Mouse (Mus musculus): ENCODE measurements around the gene Stac2. TPM values are rescaled to one million over a fixed set of nuclear protein-coding genes. Genes with fewer than 3 reads are reported as not detected.

Stac2 gene
- polyA plus RNA-seq, 2 experiments = 1.0 to 1.4 TPM

DNA sequence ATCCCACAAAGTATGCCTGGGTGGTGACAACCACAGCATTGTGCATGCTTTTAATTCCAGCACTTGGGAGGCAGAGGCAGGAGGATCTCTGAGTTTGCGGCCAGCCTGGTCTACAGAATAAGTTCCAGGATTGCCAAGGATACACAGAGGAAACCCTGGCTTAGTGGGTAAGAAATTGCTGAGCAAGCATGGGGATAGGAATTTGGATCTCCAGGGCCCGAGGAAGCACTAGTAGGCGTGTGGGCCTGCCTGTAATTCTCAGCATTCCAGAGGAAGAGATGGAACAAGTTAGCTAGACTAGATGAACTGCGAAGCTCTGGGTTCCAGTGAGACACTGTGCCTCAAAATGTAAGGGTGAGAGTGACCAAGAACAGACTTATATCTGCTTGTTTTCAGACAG lies 20.2 kb upstream of the Stac2 start:
- WGBS = 85% methylated on average over 4 of the region's 4 CpGs
- Histone ChIP-seq H3K9me3 (ENCODE audit: control insufficient read depth, low read length) (no peaks in the 10 kb centered on the region), H3K4me2 (replicated peaks; ENCODE audit: low read depth, low read length, severe bottlenecking) (no peak overlapping the region), H3K27me3 (ENCODE audit: control insufficient read depth, insufficient read depth, low read length) (no peaks in the 10 kb centered on the region), H3K4me3 (replicated peaks; ENCODE audit: low read length) (no peak overlapping the region), H3K4me1 (ENCODE audit: control insufficient read depth, insufficient read depth, low read length) (no peaks in the 10 kb centered on the region), H3K27ac (replicated peaks; ENCODE audit: low read depth, low read length) (no peak overlapping the region), H3K36me3 (ENCODE audit: control insufficient read depth, insufficient read depth, low read length) (no peaks in the 10 kb centered on the region), H3K9ac (ENCODE audit: low read depth, low read length, severe bottlenecking) (no peak overlapping the region)
- no peak for ATAC-seq (ENCODE audit: low FRiP score, low read depth)
- no peak for DNase-seq (ENCODE audit: low spot score)
- TF ChIP-seq POLR2A (IDR thresholded peaks at IDR 0.05; ENCODE audit: borderline replicate concordance, extremely low read depth, insufficient read depth, insufficient read length) = no peak

DNA sequence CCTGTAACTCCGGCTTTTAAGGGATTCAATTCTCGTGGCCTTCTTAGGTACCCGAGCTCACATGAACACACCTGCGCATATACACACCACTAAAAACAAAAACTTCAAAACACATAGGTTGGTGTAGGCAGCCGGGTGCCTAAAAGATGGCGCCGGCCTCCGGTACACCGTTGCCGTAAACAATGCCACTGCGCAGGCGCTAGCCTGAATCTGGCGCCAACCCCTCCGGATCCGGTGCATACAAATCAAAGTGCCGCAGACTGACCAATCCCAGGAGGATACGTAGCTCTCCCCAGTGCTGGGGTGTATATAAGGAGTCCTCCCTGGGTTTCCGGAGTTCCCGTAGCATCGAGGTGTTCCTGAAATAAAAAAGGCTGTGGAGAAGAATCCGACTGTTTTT lies 14.0 kb upstream of the Stac2 start:
- no peaks in the 10 kb centered on the region for H3K9me3 ChIP-seq (ENCODE audit: control insufficient read depth, low read length)
- TF ChIP-seq POLR2A (IDR thresholded peaks at IDR 0.05; ENCODE audit: borderline replicate concordance, extremely low read depth, insufficient read depth, insufficient read length) = no peak
- no peak overlapping the region for H3K9ac ChIP-seq (ENCODE audit: low read depth, low read length, severe bottlenecking)
- no peak overlapping the region for H3K4me3 ChIP-seq (replicated peaks; ENCODE audit: low read length)
- no peak overlapping the region for H3K4me2 ChIP-seq (replicated peaks; ENCODE audit: low read depth, low read length, severe bottlenecking)
- ATAC-seq (ENCODE audit: low FRiP score, low read depth) (no peak), DNase-seq (ENCODE audit: low spot score) (no peak)
- H3K27ac ChIP-seq (replicated peaks; ENCODE audit: low read depth, low read length) = no peak overlapping the region
- no peaks in the 10 kb centered on the region; the same call in 1 of the 2 replicates for H3K4me1 ChIP-seq (ENCODE audit: control insufficient read depth, insufficient read depth, low read length)
- WGBS = 98% methylated on average over 21 of the region's 21 CpGs
- no peaks in the 10 kb centered on the region for H3K36me3 ChIP-seq (ENCODE audit: control insufficient read depth, insufficient read depth, low read length)
- no peaks in the 10 kb centered on the region for H3K27me3 ChIP-seq (ENCODE audit: control insufficient read depth, insufficient read depth, low read length)

DNA sequence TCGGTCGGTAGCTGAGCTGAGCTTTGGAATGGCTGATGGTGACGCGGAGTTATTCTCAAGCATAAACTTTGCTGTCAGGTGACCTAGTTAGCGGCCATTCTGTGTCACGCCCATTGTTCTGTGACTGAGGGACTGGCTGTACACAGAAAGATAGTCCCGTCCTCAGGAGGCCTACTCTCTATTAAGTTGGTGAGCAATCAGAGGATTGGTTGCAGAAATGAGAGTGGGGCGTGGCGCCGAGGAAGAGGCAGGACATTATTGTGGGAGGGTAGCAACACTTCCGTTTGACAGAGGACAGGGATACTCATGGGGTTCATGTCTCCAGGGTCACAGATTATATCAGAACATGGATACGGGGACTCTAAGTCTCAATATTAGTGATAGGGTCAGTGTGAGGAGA lies 12.9 kb upstream of the Stac2 start:
- no peaks in the 10 kb centered on the region for H3K9me3 ChIP-seq (ENCODE audit: control insufficient read depth, low read length)
- H3K27me3 ChIP-seq (ENCODE audit: control insufficient read depth, insufficient read depth, low read length) = no peaks in the 10 kb centered on the region
- H3K4me3 ChIP-seq (replicated peaks; ENCODE audit: low read length) = no peak overlapping the region
- H3K4me2 ChIP-seq (replicated peaks; ENCODE audit: low read depth, low read length, severe bottlenecking) = no peak overlapping the region
- no peak overlapping the region for H3K9ac ChIP-seq (ENCODE audit: low read depth, low read length, severe bottlenecking)
- no peaks in the 10 kb centered on the region; the same call in 1 of the 2 replicates for H3K4me1 ChIP-seq (ENCODE audit: control insufficient read depth, insufficient read depth, low read length)
- TF ChIP-seq POLR2A (IDR thresholded peaks at IDR 0.05; ENCODE audit: borderline replicate concordance, extremely low read depth, insufficient read depth, insufficient read length) = no peak
- WGBS = 92% methylated on average over 12 of the region's 12 CpGs
- no peaks in the 10 kb centered on the region for H3K36me3 ChIP-seq (ENCODE audit: control insufficient read depth, insufficient read depth, low read length)
- DNase-seq (ENCODE audit: low spot score) = no peak
- ATAC-seq (ENCODE audit: low FRiP score, low read depth) = no peak
- no peak overlapping the region for H3K27ac ChIP-seq (replicated peaks; ENCODE audit: low read depth, low read length)

GRCm38 (mm10) chr11:98061904-98062562 lies 8.8 kb upstream of the Stac2 start:
- no peaks in the 10 kb centered on the region for H3K27me3 ChIP-seq (ENCODE audit: control insufficient read depth, insufficient read depth, low read length)
- DNase-seq (ENCODE audit: low spot score) = no peak
- no peak overlapping the region for H3K4me2 ChIP-seq (replicated peaks; ENCODE audit: low read depth, low read length, severe bottlenecking)
- WGBS = 57% methylated on average over 6 of the region's 6 CpGs
- TF ChIP-seq POLR2A (IDR thresholded peaks at IDR 0.05; ENCODE audit: borderline replicate concordance, extremely low read depth, insufficient read depth, insufficient read length) = no peak
- H3K4me1 ChIP-seq (ENCODE audit: control insufficient read depth, insufficient read depth, low read length) = peaks cover 5% of the 10 kb centered on the region
- no peaks in the 10 kb centered on the region for H3K9me3 ChIP-seq (ENCODE audit: control insufficient read depth, low read length)
- H3K9ac ChIP-seq (ENCODE audit: low read depth, low read length, severe bottlenecking) = no peak overlapping the region
- no peak overlapping the region for H3K27ac ChIP-seq (replicated peaks; ENCODE audit: low read depth, low read length)
- H3K4me3 ChIP-seq (replicated peaks; ENCODE audit: low read length) = no peak overlapping the region
- no peak for ATAC-seq (ENCODE audit: low FRiP score, low read depth)
- H3K36me3 ChIP-seq (ENCODE audit: control insufficient read depth, insufficient read depth, low read length) = no peaks in the 10 kb centered on the region

GRCm38 (mm10) chr11:98061441-98061840 lies 8.2 kb upstream of the Stac2 start:
- Histone ChIP-seq H3K27me3 (ENCODE audit: control insufficient read depth, insufficient read depth, low read length) (no peaks in the 10 kb centered on the region), H3K36me3 (ENCODE audit: control insufficient read depth, insufficient read depth, low read length) (no peaks in the 10 kb centered on the region), H3K9ac (ENCODE audit: low read depth, low read length, severe bottlenecking) (no peak overlapping the region), H3K4me1 (ENCODE audit: control insufficient read depth, insufficient read depth, low read length) (peaks cover 5% of the 10 kb centered on the region), H3K4me3 (replicated peaks; ENCODE audit: low read length) (no peak overlapping the region), H3K9me3 (ENCODE audit: control insufficient read depth, low read length) (no peaks in the 10 kb centered on the region), H3K4me2 (replicated peaks; ENCODE audit: low read depth, low read length, severe bottlenecking) (no peak overlapping the region), H3K27ac (replicated peaks; ENCODE audit: low read depth, low read length) (no peak overlapping the region)
- TF ChIP-seq POLR2A (IDR thresholded peaks at IDR 0.05; ENCODE audit: borderline replicate concordance, extremely low read depth, insufficient read depth, insufficient read length) = no peak
- DNase-seq (ENCODE audit: low spot score) (no peak), ATAC-seq (ENCODE audit: low FRiP score, low read depth) (no peak)
- 63% methylated on average over 3 of the region's 3 CpGs for WGBS
